Mouse (Mus musculus): ENCODE results near the gene Ttc28. TPM values are rescaled to one million over a fixed set of nuclear protein-coding genes. Genes with fewer than 3 reads are reported as not detected.

Gene Ttc28
- total RNA-seq, 2 experiments from 2014 or later = 10.2 to 11.7 TPM

DNA sequence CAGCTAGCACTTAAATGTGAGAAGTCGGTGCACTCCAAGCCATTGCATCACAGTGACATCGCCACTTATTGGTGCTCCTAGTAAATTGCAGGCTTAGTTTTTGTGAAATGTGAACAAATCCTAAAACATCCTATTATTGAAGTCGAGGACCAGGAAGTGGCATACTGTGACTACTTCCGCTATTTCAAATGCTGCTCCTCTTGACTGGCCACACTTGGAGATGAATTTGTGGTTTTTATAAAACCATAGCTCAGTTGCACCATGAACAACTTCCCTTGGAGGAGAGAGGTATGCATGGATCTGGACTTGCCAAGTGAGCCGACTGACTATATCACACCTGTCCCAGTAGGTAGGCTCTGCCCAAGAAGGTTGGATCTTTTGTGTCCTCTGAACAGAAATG is 253.5 kb downstream of the Ttc28 start:
- TF ChIP-seq CTCF (conservative IDR thresholded peaks at IDR 0.05) = peak; percentile 37; the same call in 1 of the 2 replicates
- Histone ChIP-seq H3K4me3 (no peak overlapping the region), H3K27ac (no peak overlapping the region)
- no peak for DNase-seq (ENCODE audit: low spot score in 2 of 2)

DNA sequence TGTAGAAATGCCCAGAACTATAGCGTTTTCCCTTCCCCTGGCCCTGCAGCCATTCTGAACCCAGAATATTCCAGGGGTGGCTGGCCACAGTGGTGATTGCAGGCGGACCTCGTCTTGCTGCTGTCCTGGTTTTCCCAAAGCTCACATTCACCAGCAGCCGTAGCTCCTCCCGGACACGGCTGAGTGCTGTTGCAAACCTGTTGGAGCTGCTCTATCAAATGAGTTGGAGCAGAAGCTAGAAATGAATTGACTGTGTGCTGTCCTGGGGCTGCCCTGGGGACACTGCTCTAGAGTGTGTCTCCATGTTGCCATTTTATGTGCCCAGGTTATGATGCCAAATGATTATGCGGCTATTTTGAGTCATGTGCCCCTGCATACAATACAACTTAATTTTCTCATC is 254.2 kb downstream of the Ttc28 start:
- DNase-seq (ENCODE audit: low spot score in 2 of 2) = no peak
- H3K4me3 ChIP-seq = no peak overlapping the region
- no peak overlapping the region for H3K27ac ChIP-seq
- TF ChIP-seq CTCF (conservative IDR thresholded peaks at IDR 0.05) = no peak

DNA sequence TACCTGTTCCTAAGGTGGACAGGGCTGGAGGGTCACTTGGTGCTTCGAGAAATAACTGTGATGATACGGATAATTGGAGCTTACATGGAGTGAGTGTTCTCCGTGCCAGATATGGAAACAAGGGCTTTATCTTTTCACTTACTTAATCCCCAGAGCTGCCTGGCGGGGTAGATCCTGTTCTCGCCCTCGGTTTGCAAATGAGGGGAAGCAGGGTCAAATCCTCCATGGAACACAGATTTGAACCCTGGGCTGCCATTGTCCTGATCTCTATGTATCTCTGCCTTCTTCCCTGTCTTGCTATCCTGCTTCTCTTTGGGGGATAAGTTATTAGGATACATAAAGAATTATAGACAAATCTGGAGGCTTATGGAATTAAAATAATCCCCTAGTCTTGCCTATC is 257.7 kb downstream of the Ttc28 start:
- no peak overlapping the region for H3K4me3 ChIP-seq
- no peak for DNase-seq (ENCODE audit: low spot score in 2 of 2)
- no peak for TF ChIP-seq CTCF (conservative IDR thresholded peaks at IDR 0.05)
- no peak overlapping the region for H3K27ac ChIP-seq

DNA sequence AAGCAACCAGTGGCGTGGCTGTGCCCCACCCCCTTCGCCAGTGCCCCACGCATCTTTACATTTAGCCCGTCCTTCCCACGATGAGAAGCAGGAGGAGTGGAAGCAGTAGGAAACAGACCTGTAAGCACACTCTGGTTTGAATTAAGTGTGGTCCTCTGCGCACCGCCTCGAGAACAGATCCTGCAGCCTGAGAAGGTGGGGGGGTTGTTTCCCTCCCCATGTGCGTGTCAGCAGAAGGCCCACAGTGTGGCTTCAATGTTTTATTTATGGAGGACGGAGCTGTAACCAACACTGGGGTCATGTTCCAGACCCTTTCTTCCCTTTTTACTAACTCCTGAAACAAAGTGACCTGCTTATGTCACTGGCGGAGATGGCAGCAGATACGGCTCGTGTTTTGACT is 258.1 kb downstream of the Ttc28 start:
- TF ChIP-seq CTCF (conservative IDR thresholded peaks at IDR 0.05) = no peak
- DNase-seq (ENCODE audit: low spot score in 2 of 2) = no peak
- no peak overlapping the region for H3K27ac ChIP-seq
- no peak overlapping the region for H3K4me3 ChIP-seq

DNA sequence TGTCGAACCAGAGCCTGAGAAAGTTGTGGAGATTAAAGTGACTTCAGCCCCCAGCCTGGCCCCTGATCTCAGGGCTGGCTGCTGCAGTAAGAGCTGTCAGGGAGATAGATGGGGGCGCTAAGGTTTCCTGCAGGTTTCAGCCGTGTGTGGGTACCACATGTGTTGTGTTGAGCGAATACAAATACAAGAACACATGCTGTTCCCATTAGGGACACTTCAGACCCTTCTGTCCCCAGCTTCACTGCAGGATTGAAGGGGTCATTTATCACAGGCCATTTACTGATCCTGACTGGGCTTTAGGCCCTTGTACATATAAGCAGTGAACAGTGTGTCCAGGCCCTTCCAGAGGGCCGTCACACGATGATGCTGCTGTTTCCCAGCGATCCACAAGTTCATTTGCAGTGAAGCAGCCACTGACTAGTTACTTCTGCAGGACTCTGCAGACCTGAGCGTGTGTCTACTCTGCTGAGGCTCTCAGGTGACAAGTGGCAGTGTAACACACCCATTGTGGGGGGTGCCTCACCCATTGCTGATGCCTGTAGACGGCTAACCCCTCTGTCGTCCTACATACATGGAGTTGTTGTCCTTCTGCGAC is 258.7 kb downstream of the Ttc28 start:
- H3K4me3 ChIP-seq = no peak overlapping the region
- no peak overlapping the region for H3K27ac ChIP-seq
- TF ChIP-seq CTCF (conservative IDR thresholded peaks at IDR 0.05) = no peak
- no peak for DNase-seq (ENCODE audit: low spot score in 2 of 2)

DNA sequence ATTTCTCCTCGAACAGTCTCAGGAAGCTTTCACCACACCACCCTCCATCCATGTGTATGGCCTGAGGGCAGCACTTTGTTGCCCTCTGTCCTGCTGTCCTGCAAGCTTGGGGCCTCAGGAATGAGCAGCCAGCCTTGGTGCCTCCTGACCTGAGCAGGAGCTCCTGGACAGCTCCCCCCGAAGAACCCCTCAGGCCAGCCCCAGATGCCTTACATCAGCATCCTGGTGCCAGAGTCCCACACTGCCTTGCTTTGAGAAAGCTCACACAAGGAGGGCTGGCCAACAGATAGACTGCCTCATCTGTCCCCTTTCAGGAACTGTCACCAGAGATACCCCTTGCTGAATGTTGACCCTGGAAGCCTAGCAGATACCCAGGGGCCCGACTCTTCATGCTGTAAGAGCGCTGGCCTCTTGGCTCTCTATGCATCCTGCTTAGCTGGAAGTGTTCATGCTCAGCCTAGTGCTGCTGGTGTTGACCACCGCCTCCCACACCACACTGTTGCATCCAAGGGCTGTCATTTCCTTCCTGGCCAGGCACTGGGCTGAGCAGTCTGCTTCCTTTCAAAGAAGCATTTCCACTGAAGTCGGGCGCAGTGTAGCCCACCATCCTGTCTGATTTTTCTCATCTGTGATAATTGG is 259.4 kb downstream of the Ttc28 start:
- Histone ChIP-seq H3K4me3 (no peak overlapping the region), H3K27ac (peak overlapping the region; percentile 12)
- no peak for DNase-seq (ENCODE audit: low spot score in 2 of 2)
- no peak for TF ChIP-seq CTCF (conservative IDR thresholded peaks at IDR 0.05)

DNA sequence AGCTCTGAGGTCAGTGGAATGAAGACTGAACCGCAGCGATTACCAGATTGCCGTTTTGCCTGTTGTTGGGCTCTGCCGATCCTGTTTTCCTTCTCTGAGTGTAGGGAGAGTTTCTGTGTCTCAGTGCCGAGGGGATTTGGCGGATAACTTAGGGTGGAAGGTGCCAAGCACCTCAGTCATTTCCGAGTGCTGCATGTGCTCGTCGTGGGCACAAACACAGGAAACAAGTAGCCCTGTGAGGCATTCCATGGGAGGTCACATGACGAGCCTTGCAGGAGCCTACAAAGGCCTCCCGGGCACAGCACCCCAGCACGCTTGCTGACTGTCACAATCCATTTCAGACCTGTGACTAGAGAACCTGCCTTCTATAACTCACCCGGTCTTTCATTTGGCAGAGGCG is 260.0 kb downstream of the Ttc28 start:
- no peak for TF ChIP-seq CTCF (conservative IDR thresholded peaks at IDR 0.05)
- Histone ChIP-seq H3K4me3 (no peak overlapping the region), H3K27ac (peak overlapping the region; percentile 12)
- no peak for DNase-seq (ENCODE audit: low spot score in 2 of 2)

DNA sequence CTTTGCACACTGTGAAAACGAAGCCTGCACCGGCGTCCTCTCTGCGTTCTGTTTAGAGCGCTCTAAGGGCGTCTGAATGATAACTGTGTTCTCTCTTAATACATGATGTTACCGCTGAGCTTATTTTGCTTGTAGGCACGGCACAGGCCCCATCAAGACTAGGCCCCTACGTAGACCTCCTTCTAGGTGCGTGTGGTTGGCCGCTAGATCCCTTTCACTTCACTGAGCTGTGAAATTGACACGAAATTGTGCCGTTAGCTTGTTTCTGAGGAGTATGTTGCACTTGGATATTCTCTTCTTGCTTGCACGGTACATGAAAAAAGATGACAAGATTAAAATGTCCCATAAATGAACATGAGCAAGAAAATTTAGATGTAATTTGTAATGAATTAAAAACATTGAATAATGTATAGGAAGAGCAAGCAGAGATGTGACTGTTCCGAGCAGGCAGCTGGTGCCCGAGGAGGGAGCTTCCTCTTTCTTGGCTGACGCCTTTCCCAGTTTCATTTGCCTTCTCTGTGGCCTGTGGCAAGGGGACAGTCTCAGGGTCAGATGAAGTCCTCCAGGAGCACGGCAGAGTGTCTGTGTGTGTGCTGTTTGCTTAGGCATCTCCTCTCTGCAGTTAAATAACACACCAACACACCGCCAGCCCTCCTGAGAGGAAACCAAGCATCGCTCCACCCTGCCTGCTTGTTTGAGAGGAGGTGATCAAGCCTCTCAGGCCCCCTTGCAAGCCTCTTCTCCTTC is 261.7 kb downstream of the Ttc28 start:
- TF ChIP-seq CTCF (conservative IDR thresholded peaks at IDR 0.05) = no peak
- DNase-seq (ENCODE audit: low spot score in 2 of 2) = no peak
- peak overlapping the region; percentile 32; the same call in 1 of the 2 replicates for H3K27ac ChIP-seq
- no peak overlapping the region for H3K4me3 ChIP-seq

DNA sequence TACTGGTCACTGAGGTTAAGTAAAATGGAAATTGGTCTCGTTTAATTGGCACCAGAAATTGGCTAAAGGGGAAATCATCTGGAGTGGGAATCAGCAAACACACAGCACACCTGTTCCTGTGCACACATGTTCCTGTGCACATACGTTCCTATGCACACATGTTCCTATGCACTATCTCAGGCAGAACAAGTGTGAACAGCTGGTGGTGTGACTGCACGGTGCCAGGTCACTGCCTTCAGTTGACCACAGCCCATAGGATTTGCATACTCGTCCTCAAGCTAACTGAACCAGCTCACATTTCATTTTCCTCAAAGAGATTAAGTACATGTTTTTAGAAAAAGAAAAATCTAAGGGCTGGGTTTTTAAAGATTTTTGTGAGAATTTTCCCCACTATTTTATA is 263.2 kb downstream of the Ttc28 start:
- Histone ChIP-seq H3K27ac (no peak overlapping the region), H3K4me3 (no peak overlapping the region)
- no peak for TF ChIP-seq CTCF (conservative IDR thresholded peaks at IDR 0.05)
- no peak for DNase-seq (ENCODE audit: low spot score in 2 of 2)

DNA sequence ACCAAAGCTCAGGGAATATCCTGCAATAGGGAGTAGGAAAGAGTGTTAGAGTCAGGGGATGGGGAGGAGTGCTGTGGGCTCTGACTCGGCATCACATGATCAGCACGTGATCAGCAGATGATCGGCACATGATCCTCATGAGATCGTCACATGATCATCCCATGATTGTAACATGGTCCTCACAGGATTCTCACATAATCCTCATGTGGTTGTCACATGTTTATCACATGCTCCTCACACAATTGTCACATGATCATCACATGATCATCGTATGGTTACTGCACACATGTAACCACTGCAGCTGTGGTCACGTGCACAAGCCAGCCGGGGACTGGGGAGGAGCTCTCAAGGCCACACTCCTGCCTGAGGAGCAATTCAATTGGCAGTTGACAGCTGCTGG is 264.8 kb downstream of the Ttc28 start:
- DNase-seq (ENCODE audit: low spot score in 2 of 2) = no peak
- Histone ChIP-seq H3K27ac (no peak overlapping the region), H3K4me3 (no peak overlapping the region)
- TF ChIP-seq CTCF (conservative IDR thresholded peaks at IDR 0.05) = no peak

DNA sequence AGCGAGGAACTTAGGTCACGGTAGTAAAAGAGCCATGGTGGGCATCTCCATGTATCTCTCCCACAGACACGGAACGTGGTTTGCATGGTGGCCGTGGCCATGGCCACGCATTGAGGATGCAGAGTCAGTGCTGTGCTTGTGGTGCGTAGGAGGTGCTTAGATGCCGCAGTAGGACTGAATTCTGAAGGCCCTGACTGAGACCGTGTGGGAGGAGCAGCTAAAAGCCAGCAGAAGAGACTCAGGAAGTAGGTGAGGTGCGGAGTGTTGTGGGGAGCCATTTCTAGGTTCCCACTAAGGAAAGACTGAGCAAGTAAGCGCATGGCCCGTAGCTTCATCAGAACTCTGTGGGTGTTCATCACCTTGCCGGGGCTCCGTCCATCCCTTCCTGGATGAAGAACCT is 271.0 kb downstream of the Ttc28 start:
- no peak for TF ChIP-seq CTCF (conservative IDR thresholded peaks at IDR 0.05)
- H3K4me3 ChIP-seq = no peak overlapping the region
- no peak for DNase-seq (ENCODE audit: low spot score in 2 of 2)
- no peak overlapping the region for H3K27ac ChIP-seq

DNA sequence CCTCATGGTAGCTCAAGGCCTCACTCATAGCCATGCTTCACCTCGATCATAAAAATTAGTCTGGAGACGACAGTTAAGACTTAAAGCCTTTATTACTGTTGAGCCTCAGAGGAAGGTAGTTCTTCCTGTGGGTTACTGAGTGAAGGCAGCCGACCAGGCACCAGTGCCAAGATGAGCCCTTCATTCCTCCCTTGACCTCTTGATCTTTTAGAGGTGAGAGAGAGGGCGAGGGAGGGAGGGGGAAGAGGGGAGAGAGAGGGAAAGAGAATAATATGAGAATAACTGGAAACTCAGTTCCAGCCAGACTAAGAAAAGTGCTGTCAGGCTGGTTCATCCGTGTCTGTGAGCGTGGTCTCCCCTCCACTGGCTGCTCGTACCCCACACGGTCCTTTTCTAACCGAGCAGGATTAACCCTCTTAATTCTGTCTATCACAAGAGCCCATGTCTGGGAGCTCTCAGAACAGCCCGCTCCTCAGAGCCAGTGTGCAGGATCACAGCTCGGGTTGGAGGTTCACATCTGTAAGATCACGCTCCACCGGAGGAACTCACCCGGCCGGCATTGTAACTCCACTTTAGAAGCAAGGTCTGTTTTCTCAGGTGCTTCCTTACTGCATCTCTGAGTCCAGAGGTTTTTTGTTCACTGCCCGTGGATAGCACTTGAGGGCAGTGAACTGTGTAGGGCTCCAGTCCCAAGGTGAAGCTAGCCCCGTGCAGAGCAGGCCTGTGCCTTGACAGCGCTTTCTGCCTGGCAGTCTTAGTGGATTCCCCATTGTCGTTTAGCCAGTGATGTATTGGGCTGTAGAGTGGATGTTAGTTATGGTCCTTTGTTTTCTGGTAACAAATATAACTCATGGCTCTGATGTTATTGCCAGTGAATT is 272.5 kb downstream of the Ttc28 start:
- no peak for TF ChIP-seq CTCF (conservative IDR thresholded peaks at IDR 0.05)
- Histone ChIP-seq H3K27ac (no peak overlapping the region), H3K4me3 (no peak overlapping the region)

DNA sequence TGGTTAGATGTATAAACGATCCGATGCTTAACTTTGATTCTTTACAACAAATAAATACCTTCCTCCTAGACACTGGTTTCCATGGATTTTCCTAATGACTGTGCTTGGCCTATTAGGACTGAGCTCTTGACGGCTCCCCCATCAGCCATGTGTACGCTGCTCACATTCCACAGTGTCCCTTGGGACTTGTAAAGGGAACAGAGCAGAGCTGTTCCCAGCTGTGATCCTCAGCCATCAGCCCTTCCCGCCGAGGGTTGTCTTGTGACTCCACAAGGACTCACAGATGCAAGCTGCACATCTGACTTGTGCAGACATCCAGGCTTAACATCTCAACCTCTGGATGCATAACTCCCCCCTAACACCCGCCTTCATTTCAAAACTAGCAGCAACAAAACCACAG is 275.0 kb downstream of the Ttc28 start:
- DNase-seq (ENCODE audit: low spot score in 2 of 2) = no peak
- no peak overlapping the region for H3K4me3 ChIP-seq
- no peak for TF ChIP-seq CTCF (conservative IDR thresholded peaks at IDR 0.05)
- no peak overlapping the region for H3K27ac ChIP-seq

More for the DNA sequence above, 272.5 kb downstream of the Ttc28 start:
- DNase-seq (ENCODE audit: low spot score in 2 of 2) = no peak
